Mouse (Mus musculus): ENCODE data around the gene H2-DMa. TPM values are rescaled to one million over a fixed set of nuclear protein-coding genes. Genes with fewer than 3 reads are reported as not detected.

The H2-DMa gene
- 8.6 and 13.8 TPM in 2 replicates for polyA plus RNA-seq (2014; fragmentation: Nextera tagmentation; extraction: Ambion mirVana)

DNA sequence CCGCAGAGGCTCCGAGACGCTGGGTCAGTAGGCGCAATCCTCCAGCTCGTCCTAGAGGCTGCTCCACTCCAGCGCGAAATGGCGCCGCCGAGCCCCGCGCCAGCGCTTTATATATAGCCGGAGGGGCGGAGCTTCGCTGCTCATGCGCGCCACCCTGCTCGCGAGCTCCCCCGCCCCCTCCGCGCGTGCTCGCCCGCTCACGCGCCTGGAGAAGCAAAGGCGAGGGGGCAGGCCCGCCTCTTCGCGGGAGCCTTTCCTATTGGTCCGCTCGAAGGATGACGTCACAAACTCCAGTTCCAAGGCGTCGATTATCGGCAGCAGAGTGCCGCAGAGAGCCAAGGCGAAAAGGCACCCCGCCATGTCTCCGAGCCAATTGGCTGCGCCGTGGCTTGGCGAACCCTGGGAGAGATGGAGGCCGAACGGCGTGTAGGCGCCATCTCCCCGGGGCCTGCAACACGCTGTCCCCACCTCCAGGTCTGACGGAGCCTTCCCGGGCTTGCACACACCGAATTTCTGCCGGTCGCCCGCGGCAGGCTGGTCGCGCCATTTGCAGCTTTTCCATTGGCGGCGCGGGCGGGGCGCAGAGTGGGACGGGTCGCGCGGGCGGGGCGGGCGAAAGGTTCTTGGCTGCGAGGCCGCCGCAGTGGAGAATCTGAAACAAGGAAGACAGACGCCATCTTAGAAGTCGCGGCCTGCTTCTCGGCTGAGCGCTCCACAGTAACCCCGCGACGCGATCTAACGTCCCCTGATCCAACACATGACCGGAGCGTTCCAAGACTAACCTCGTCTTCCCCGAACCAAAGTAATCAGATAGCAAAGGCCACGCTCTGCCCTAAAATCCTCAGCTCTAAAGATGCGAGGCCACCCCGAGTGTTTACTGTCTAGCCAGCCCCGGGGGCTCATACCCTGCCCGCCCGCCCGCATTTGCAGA lies at the start of gene H2-DMa:
H2-DMa (plus strand) TSS at position 293 of the 931 bp plus-strand sequence.
- peaks cover 10% of the 10 kb centered on the region for H3K4me1 ChIP-seq (replicated peaks; ENCODE audit: control insufficient read depth, insufficient read depth, low read length)
- peak; percentile 68 for ATAC-seq (ENCODE audit: low FRiP score)
- under 1% methylated on average over 96 of the region's 96 CpGs for WGBS

DNA sequence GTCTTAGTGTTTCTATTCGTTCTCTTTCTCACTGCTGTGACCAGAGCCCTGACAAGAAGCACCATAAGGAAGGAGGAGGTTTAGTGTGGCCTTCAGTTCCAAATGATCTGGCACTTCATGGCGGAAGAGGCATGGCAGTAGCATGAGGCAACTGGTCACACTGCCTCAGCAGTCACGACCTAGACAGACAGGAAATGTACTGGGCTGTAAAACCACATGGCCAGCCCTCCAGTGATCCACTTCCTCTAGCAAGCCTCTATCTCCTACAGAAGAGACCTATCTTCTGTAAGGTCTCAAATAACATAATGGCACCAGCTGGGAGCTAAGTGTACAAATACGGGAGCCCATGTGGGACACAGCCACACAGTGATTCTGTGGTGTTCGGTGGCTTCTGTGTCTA lies 47.2 kb upstream of the H2-DMa start:
- Histone ChIP-seq H3K27me3 (ENCODE audit: control insufficient read depth, insufficient read depth, low read length) (peaks cover 6% of the 10 kb centered on the region; the same call in 1 of the 2 replicates), H3K4me3 (ENCODE audit: low read depth, low read length) (no peak overlapping the region), H3K4me1 (replicated peaks; ENCODE audit: control insufficient read depth, insufficient read depth, low read length) (no peaks in the 10 kb centered on the region), H3K27ac (ENCODE audit: low read depth, low read length) (no peak overlapping the region), H3K9ac (ENCODE audit: low read depth, low read length) (no peak overlapping the region), H3K9me3 (ENCODE audit: control insufficient read depth, low read length) (no peaks in the 10 kb centered on the region), H3K4me2 (replicated peaks; ENCODE audit: low read depth, low read length) (no peak overlapping the region), H3K36me3 (ENCODE audit: control insufficient read depth, insufficient read depth, low read length) (no peaks in the 10 kb centered on the region)
- WGBS = 82% methylated on average over 5 of the region's 5 CpGs
- DNase-seq (ENCODE audit: low spot score) (no peak), ATAC-seq (ENCODE audit: low FRiP score) (no peak)

More for the DNA sequence above, at the start of gene H2-DMa:
- peak; percentile 99 for DNase-seq (ENCODE audit: low spot score)
- H3K27ac ChIP-seq (ENCODE audit: low read depth, low read length) = peak within 1 kb of the TSS; percentile 100
- peaks cover 17% of the 10 kb centered on the region for H3K36me3 ChIP-seq (ENCODE audit: control insufficient read depth, insufficient read depth, low read length)
- no peaks in the 10 kb centered on the region for H3K27me3 ChIP-seq (ENCODE audit: control insufficient read depth, insufficient read depth, low read length)
- peak within 1 kb of the TSS; percentile 95 for H3K4me2 ChIP-seq (replicated peaks; ENCODE audit: low read depth, low read length)
- peak within 1 kb of the TSS; percentile 97 for H3K9ac ChIP-seq (ENCODE audit: low read depth, low read length)
- peak within 1 kb of the TSS; percentile 100 for H3K4me3 ChIP-seq (ENCODE audit: low read depth, low read length)
- no peaks in the 10 kb centered on the region for H3K9me3 ChIP-seq (ENCODE audit: control insufficient read depth, low read length)

DNA sequence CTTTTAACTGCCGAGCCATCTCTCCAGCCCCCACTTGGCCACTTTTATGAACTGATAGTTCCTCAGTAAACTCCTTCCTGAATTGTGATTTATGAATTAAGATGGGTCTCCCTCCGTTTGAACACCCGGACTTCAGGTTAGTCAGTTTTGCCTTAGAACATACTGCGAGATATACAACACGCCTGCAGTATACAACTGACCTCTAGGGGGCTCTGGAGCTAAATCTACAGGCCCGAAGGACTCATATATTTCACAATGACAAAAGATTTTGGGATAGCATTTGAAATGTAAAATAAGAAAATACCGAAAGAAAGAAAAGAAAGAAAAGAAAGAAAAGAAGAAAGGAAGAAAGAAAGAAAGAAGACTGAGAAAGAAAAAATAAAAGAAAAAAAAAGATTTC lies 44.1 kb upstream of the H2-DMa start:
- WGBS = 44% methylated on average over 7 of the region's 7 CpGs

DNA sequence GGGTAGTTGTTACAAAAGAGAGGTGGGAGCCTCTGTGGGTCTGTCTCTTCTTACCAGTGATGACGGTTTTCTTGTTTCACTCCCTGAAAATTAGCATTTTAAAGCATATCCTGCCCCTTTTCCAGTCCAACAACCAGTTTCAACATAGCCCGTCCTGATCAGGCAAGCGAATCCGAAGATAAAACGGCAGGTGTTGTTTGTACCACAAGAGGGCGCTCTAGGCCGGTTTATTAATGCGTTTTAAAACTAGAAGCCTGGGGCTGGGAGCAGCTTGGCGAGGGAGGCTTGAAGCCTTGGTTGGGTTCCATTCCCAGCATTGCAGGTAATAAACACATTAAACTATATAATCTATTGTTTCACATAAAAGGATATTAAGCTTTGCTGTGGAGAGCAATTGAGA lies 41.8 kb upstream of the H2-DMa start:
- DNase-seq (ENCODE audit: low spot score) (peak; percentile 91), ATAC-seq (ENCODE audit: low FRiP score) (no peak)
- H3K4me1 ChIP-seq (replicated peaks; ENCODE audit: control insufficient read depth, insufficient read depth, low read length) = no peaks in the 10 kb centered on the region
- WGBS = 2% methylated on average over 9 of the region's 9 CpGs
- H3K9ac ChIP-seq (ENCODE audit: low read depth, low read length) = no peak overlapping the region
- H3K9me3 ChIP-seq (ENCODE audit: control insufficient read depth, low read length) = no peaks in the 10 kb centered on the region
- no peak overlapping the region for H3K4me3 ChIP-seq (ENCODE audit: low read depth, low read length)
- H3K27me3 ChIP-seq (ENCODE audit: control insufficient read depth, insufficient read depth, low read length) = peaks cover 7% of the 10 kb centered on the region; the same call in 1 of the 2 replicates
- no peak overlapping the region for H3K4me2 ChIP-seq (replicated peaks; ENCODE audit: low read depth, low read length)
- no peak overlapping the region for H3K27ac ChIP-seq (ENCODE audit: low read depth, low read length)
- no peaks in the 10 kb centered on the region for H3K36me3 ChIP-seq (ENCODE audit: control insufficient read depth, insufficient read depth, low read length)

More for the DNA sequence above, 44.1 kb upstream of the H2-DMa start:
- DNase-seq (ENCODE audit: low spot score) = peak; percentile 83
- ATAC-seq (ENCODE audit: low FRiP score) = no peak
- H3K4me3 ChIP-seq (ENCODE audit: low read depth, low read length) = no peak overlapping the region
- no peaks in the 10 kb centered on the region for H3K4me1 ChIP-seq (replicated peaks; ENCODE audit: control insufficient read depth, insufficient read depth, low read length)
- no peak overlapping the region for H3K4me2 ChIP-seq (replicated peaks; ENCODE audit: low read depth, low read length)
- H3K27ac ChIP-seq (ENCODE audit: low read depth, low read length) = no peak overlapping the region
- no peaks in the 10 kb centered on the region for H3K36me3 ChIP-seq (ENCODE audit: control insufficient read depth, insufficient read depth, low read length)
- no peak overlapping the region for H3K9ac ChIP-seq (ENCODE audit: low read depth, low read length)
- peaks cover 7% of the 10 kb centered on the region; the same call in 1 of the 2 replicates for H3K27me3 ChIP-seq (ENCODE audit: control insufficient read depth, insufficient read depth, low read length)
- no peaks in the 10 kb centered on the region for H3K9me3 ChIP-seq (ENCODE audit: control insufficient read depth, low read length)

DNA sequence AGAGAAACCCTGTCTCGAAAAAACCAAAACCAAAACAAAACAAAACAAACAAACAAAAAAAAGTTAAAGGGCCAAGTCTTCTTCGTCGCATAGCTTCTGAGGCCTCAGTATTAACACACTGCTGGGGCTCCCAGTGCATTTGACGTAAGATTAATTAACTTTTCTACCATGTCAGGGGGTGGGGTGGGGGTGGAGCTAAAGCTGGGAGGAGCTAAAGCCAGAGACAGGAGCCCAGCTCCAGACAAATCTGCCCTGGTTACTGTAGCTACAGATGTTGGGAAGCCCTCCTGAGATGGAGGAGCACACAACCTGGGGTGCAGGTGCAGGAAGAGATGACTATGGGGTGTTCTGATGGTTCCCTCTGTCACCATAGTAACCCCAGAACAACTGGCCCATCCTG lies 41.2 kb upstream of the H2-DMa start:
- no peak for ATAC-seq (ENCODE audit: low FRiP score)

DNA sequence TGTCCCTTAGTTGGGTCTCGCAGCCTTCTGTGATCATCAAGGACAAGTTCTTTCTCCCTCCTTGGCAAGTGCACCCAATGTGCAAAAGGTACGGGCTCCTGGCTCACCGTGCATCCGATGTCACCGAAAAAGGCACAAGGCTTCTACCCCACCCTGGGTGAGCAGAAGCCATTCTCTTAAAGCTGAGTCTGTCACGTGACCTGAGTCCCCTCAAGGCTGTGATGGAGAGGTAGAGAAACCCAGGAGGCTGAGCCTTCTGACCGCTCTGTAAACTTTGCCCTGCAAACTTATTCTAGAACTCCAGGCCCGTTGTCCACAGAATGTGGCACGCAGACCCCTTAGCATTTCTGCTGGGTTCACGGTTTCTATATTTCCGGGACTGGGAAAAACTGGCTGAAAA lies 40.3 kb upstream of the H2-DMa start:
- Histone ChIP-seq H3K9ac (ENCODE audit: low read depth, low read length) (no peak overlapping the region), H3K36me3 (ENCODE audit: control insufficient read depth, insufficient read depth, low read length) (no peaks in the 10 kb centered on the region), H3K4me3 (ENCODE audit: low read depth, low read length) (no peak overlapping the region), H3K9me3 (ENCODE audit: control insufficient read depth, low read length) (no peaks in the 10 kb centered on the region), H3K4me1 (replicated peaks; ENCODE audit: control insufficient read depth, insufficient read depth, low read length) (no peaks in the 10 kb centered on the region), H3K27me3 (ENCODE audit: control insufficient read depth, insufficient read depth, low read length) (peaks cover 7% of the 10 kb centered on the region; the same call in 1 of the 2 replicates), H3K27ac (ENCODE audit: low read depth, low read length) (no peak overlapping the region), H3K4me2 (replicated peaks; ENCODE audit: low read depth, low read length) (no peak overlapping the region)
- 90% methylated on average over 11 of the region's 11 CpGs for WGBS
- no peak for DNase-seq (ENCODE audit: low spot score)
- no peak for ATAC-seq (ENCODE audit: low FRiP score)

More for the DNA sequence above, 41.2 kb upstream of the H2-DMa start:
- no peak for DNase-seq (ENCODE audit: low spot score)
- Histone ChIP-seq H3K4me3 (ENCODE audit: low read depth, low read length) (no peak overlapping the region), H3K9ac (ENCODE audit: low read depth, low read length) (no peak overlapping the region), H3K36me3 (ENCODE audit: control insufficient read depth, insufficient read depth, low read length) (no peaks in the 10 kb centered on the region), H3K27me3 (ENCODE audit: control insufficient read depth, insufficient read depth, low read length) (peaks cover 7% of the 10 kb centered on the region; the same call in 1 of the 2 replicates), H3K9me3 (ENCODE audit: control insufficient read depth, low read length) (no peaks in the 10 kb centered on the region), H3K27ac (ENCODE audit: low read depth, low read length) (no peak overlapping the region), H3K4me1 (replicated peaks; ENCODE audit: control insufficient read depth, insufficient read depth, low read length) (no peaks in the 10 kb centered on the region), H3K4me2 (replicated peaks; ENCODE audit: low read depth, low read length) (no peak overlapping the region)
- 61% methylated on average over 4 of the region's 4 CpGs for WGBS

DNA sequence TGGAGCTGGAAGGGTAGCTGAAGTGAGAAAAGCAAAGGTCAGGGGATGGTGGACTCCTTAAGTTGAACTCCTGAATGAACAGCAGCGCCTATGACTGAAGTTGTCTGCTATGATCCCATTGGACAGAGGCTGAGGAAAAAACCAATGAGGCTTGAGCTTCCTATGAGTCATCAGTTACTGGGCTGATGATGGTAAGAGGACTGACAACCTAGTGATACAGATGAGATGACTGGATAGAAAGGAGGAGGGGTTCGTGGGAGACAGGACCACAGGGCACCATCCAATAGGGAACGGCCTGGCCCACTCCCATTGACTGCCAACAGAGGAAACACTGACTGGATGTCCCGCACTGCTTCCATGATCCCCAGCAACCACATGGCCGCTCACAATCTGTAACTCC lies 39.7 kb upstream of the H2-DMa start:
- DNase-seq (ENCODE audit: low spot score) (peak; percentile 46), ATAC-seq (ENCODE audit: low FRiP score) (peak; percentile 71)
- Histone ChIP-seq H3K27ac (ENCODE audit: low read depth, low read length) (no peak overlapping the region), H3K27me3 (ENCODE audit: control insufficient read depth, insufficient read depth, low read length) (peaks cover 7% of the 10 kb centered on the region; the same call in 1 of the 2 replicates), H3K9ac (ENCODE audit: low read depth, low read length) (no peak overlapping the region), H3K4me2 (replicated peaks; ENCODE audit: low read depth, low read length) (no peak overlapping the region), H3K36me3 (ENCODE audit: control insufficient read depth, insufficient read depth, low read length) (no peaks in the 10 kb centered on the region), H3K4me3 (ENCODE audit: low read depth, low read length) (no peak overlapping the region), H3K4me1 (replicated peaks; ENCODE audit: control insufficient read depth, insufficient read depth, low read length) (no peaks in the 10 kb centered on the region), H3K9me3 (ENCODE audit: control insufficient read depth, low read length) (no peaks in the 10 kb centered on the region)
- WGBS = 14% methylated on average over 5 of the region's 5 CpGs

DNA sequence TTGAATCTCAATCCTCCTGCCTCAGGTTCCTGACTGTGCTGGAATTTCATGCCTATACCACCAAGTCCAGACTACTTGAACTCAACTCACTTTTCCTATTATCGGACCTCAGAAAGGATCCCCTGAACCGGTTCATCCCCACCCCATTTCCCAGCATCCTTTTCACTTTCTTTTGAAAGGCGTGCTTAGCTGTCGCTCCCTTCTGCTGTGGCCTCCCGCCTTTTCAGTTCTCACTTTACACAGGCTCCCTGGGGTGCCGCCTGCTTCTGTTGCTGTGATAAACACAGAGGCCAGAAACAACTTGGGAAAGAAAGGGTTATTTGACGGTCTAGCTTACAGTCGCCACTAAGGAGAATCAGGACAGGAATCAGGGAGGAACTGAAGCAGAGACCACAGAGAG lies 36.2 kb upstream of the H2-DMa start:
- 6% methylated on average over 8 of the region's 8 CpGs for WGBS
- no peaks in the 10 kb centered on the region for H3K9me3 ChIP-seq (ENCODE audit: control insufficient read depth, low read length)
- H3K4me1 ChIP-seq (replicated peaks; ENCODE audit: control insufficient read depth, insufficient read depth, low read length) = no peaks in the 10 kb centered on the region
- H3K27ac ChIP-seq (ENCODE audit: low read depth, low read length) = no peak overlapping the region
- no peak overlapping the region for H3K4me3 ChIP-seq (ENCODE audit: low read depth, low read length)
- ATAC-seq (ENCODE audit: low FRiP score) (no peak), DNase-seq (ENCODE audit: low spot score) (peak; percentile 46)
- H3K27me3 ChIP-seq (ENCODE audit: control insufficient read depth, insufficient read depth, low read length) = no peaks in the 10 kb centered on the region
- no peaks in the 10 kb centered on the region for H3K36me3 ChIP-seq (ENCODE audit: control insufficient read depth, insufficient read depth, low read length)
- no peak overlapping the region for H3K9ac ChIP-seq (ENCODE audit: low read depth, low read length)
- H3K4me2 ChIP-seq (replicated peaks; ENCODE audit: low read depth, low read length) = no peak overlapping the region

DNA sequence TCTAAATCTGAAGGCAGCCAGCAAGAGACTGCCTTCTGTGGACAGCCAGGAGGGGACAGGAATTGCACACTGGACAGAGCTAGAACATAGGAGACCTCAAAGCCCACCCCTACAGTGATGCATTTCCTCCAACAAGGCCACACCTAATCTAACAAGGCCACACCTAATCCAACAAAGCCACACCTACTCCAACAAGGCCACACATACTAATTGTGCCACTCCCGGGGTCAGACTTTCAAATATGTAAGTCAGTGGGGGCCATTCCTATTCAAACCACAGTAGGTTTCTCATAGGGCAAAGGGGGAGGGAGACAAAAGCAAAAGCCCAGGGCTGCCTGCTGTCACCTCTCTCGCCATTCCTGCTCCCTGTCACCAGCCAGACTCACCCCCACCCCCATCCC lies 32.0 kb upstream of the H2-DMa start:
- 35% methylated on average over 2 of the region's 2 CpGs for WGBS
- ATAC-seq (ENCODE audit: low FRiP score) = no peak

More for the DNA sequence above, 32.0 kb upstream of the H2-DMa start:
- Histone ChIP-seq H3K27me3 (ENCODE audit: control insufficient read depth, insufficient read depth, low read length) (no peaks in the 10 kb centered on the region), H3K9me3 (ENCODE audit: control insufficient read depth, low read length) (no peaks in the 10 kb centered on the region), H3K4me2 (replicated peaks; ENCODE audit: low read depth, low read length) (no peak overlapping the region), H3K9ac (ENCODE audit: low read depth, low read length) (no peak overlapping the region), H3K36me3 (ENCODE audit: control insufficient read depth, insufficient read depth, low read length) (no peaks in the 10 kb centered on the region), H3K27ac (ENCODE audit: low read depth, low read length) (no peak overlapping the region), H3K4me3 (ENCODE audit: low read depth, low read length) (no peak overlapping the region), H3K4me1 (replicated peaks; ENCODE audit: control insufficient read depth, insufficient read depth, low read length) (no peaks in the 10 kb centered on the region)
- DNase-seq (ENCODE audit: low spot score) = no peak

Measured in hindbrain, embryonic 11.5 days (tissue).